Mouse (Mus musculus): Measurements from ENCODE around the gene Rnasel. TPM values are rescaled to one million over a fixed set of nuclear protein-coding genes. Genes with fewer than 3 reads are reported as not detected.

Gene Rnasel
- polyA plus RNA-seq (2015; fragmentation: Illumina TruSeq; extraction: RNeasy Lipid Tissue Mini Kit (QIAGEN cat#74804); ENCODE audit: insufficient read depth, low read depth, low replicate concordance), result 3.5 TPM

DNA sequence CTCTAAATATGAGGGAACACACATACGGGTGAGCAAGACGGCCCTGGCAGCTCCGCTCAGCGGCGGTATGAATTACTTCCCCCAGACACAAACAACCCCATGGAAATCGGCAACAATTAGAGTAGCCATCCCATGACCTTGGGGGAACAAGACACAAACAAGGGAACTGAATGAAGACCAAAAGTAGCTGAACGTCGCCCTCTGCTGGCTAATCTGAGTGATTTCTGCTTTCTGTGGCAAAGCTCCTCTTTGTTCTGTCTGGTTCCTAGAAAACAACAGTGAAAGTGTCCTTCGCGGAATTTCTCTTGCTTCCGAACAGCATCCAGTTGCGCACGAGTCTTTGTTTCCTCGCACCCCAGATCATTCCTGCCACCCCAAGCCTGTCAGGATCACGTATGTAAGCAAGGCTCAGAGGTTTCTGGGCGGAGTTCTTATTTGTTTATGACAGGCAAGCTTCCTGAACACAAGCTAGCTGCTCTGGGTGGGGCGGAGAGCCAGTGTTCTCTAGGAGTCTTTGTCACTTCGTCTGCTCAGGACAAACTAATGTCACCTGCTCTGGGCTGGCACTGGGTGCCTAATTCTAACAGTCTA lies at the start of gene Rnasel:
Gene Rnasel, plus strand, starts transcription at position 216 of the 591 bp plus-strand sequence.

DNA sequence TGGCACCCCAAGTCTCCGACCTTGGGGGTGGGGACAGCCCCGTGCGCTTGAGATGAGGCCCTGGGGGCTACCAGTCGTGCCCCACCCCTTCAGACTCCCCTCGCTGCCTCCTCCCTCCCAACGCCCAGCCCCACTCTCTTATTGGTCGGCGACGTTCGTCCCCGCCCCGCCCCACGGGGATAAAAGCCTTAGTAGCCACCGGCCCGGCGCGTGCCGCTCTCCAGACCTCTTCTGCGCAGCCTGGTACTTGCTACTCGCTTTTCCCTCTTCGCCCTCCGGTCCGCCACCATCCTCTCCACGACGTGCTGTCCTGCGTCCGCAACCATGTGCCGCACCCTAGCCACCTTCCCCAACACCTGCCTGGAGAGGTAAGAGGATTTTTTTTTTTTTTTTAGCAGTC lies 9.1 kb upstream of the Rnasel start, which contains the start of gene Rgs16:
Gene Rgs16, plus strand, starts transcription at position 205 of the 400 bp plus-strand sequence.

Other genes with a start within 250 kb of the Rnasel start
- gene Npl, start 199.4 kb upstream of the Rnasel start, polyA plus RNA-seq (2015; fragmentation: Illumina TruSeq; extraction: RNeasy Lipid Tissue Mini Kit (QIAGEN cat#74804); ENCODE audit: insufficient read depth, low read depth, low replicate concordance), result 0.96 TPM
- gene Rgs8, start 96.4 kb upstream of the Rnasel start, polyA plus RNA-seq (2015; fragmentation: Illumina TruSeq; extraction: RNeasy Lipid Tissue Mini Kit (QIAGEN cat#74804); ENCODE audit: insufficient read depth, low read depth, low replicate concordance), result not detected
- 1.6 TPM for gene Rgs16, start 9.1 kb upstream of the Rnasel start, polyA plus RNA-seq (2015; fragmentation: Illumina TruSeq; extraction: RNeasy Lipid Tissue Mini Kit (QIAGEN cat#74804); ENCODE audit: insufficient read depth, low read depth, low replicate concordance)
- gene Rgsl1, start 94.7 kb downstream of the Rnasel start, polyA plus RNA-seq (2015; fragmentation: Illumina TruSeq; extraction: RNeasy Lipid Tissue Mini Kit (QIAGEN cat#74804); ENCODE audit: insufficient read depth, low read depth, low replicate concordance), result not detected
- not detected for gene Teddm1b, start 124.9 kb downstream of the Rnasel start, polyA plus RNA-seq (2015; fragmentation: Illumina TruSeq; extraction: RNeasy Lipid Tissue Mini Kit (QIAGEN cat#74804); ENCODE audit: insufficient read depth, low read depth, low replicate concordance)
- gene Teddm1a, start 142.3 kb downstream of the Rnasel start, polyA plus RNA-seq (2015; fragmentation: Illumina TruSeq; extraction: RNeasy Lipid Tissue Mini Kit (QIAGEN cat#74804); ENCODE audit: insufficient read depth, low read depth, low replicate concordance), result not detected
- gene Glul, start 150.5 kb downstream of the Rnasel start, polyA plus RNA-seq (2015; fragmentation: Illumina TruSeq; extraction: RNeasy Lipid Tissue Mini Kit (QIAGEN cat#74804); ENCODE audit: insufficient read depth, low read depth, low replicate concordance), result 39.7 TPM
- gene Teddm2, start 150.8 kb downstream of the Rnasel start, polyA plus RNA-seq (2015; fragmentation: Illumina TruSeq; extraction: RNeasy Lipid Tissue Mini Kit (QIAGEN cat#74804); ENCODE audit: insufficient read depth, low read depth, low replicate concordance), result 0.26 TPM